Mouse (Mus musculus) hematopoietic stem cell, adult 5-6 weeks (primary cell): ENCODE measurements at regions not wholly inside any gene's neighbourhood (a gene's known extent, or its start where the extent isn't known, plus 50 kb on each side); places are given as distances from the start of the nearest gene placed in this dataset.

Source experiments
- ATAC-seq, 2 experiments: fragments of 125-278 bp in 1 of 2; replicated peaks in 1 of 2; 2 replicates each; pipeline ENCODE4 v1.8.0; 2016 to 2017; ENCODE audit warnings: inconsistent platforms in 2 of 2, mild to moderate bottlenecking in 2 of 2, moderate number of reproducible peaks in 2 of 2, low read depth in 1 of 2, moderate TSS enrichment in 1 of 2; ENCODE audit not compliant: low FRiP score in 2 of 2, poor library complexity in 2 of 2, severe bottlenecking in 2 of 2, insufficient read depth in 1 of 2, low TSS enrichment in 1 of 2

DNA sequence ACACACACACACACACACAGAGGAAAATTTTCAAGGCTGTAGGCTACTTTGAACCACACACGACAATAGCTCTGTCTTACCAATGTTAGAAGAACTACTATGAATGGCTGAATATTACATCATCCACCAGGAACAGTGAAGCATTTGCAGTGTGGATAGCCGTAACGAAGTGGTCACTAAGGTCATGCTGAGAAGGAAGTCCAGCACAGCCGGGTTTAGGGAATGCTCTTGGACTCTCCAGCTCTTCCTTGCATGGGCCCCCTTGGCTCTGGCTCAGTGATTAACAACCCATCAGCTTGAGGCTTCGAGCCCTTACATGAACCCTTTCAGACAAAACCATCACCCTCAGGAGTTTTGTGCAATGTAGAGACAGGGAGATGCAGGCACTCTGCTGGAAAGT lies 245.3 kb downstream of the Adamts20 start:
- ATAC-seq, result no peak

DNA sequence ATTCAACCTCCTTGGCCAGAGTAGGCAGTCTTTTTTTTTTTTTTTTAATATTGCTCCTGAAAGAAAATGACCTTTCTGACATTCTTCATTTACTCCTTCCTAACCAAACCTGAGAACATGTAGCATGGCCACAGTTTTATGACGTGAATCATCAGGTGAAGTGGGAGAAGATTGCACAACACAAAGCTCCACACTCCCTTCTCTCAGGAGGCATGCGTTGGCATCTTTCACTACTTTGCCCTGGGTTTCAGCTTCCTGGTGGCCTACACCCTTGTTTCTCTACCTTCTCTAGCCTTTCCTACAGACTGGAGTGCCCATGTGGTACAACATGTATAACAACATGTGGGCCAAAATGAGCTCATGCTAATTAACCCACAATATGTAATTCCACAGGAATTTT lies 248.5 kb downstream of the Adamts20 start:
- ATAC-seq, result no peak

- peak; percentile 88 to 90 for ATAC-seq
Measured at GRCm38 (mm10) chr15:94214440-94214839, 250.8 kb downstream of the Adamts20 start.

GRCm38 (mm10) chr15:94213393-94213792 lies 251.8 kb downstream of the Adamts20 start:
- ATAC-seq, result peak; percentile 19 to 58; a peak in 1 of 4 replicates

- no peak for ATAC-seq
Measured at GRCm38 (mm10) chr15:94208476-94208875, 256.7 kb downstream of the Adamts20 start.

GRCm38 (mm10) chr15:94206454-94206853 lies 258.8 kb downstream of the Adamts20 start:
- ATAC-seq, result no peak

DNA sequence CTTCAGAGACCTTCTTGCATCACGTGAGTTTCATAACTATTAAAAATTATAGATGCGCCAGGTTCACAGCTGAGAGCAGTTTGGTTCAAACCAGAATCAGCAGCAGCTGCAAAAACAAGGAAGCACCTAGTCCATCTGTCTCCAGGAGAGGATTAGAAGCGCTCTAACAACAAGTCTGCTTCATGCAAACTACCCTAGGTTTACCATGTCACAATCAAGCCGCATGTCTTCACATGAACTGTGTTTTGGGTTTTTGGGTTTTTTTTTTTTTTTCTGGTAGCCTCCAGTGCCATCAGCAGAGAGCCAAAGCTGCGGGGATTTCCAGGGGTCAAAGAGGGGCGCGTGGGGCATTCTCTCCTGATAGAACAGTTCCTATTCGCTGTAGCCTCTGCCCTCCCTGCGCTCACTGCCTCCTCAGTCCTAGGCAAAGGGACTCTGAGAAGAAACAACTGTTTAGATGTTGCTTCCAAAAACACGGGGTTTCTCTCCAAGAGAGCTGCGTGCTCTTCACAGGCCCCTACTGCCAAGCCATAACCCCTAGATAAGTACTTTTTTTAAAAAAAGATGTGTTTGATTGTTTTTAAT lies 259.8 kb downstream of the Adamts20 start:
- no peak for ATAC-seq

GRCm38 (mm10) chr15:94190081-94190488 lies 275.1 kb downstream of the Adamts20 start:
- ATAC-seq, result no peak

DNA sequence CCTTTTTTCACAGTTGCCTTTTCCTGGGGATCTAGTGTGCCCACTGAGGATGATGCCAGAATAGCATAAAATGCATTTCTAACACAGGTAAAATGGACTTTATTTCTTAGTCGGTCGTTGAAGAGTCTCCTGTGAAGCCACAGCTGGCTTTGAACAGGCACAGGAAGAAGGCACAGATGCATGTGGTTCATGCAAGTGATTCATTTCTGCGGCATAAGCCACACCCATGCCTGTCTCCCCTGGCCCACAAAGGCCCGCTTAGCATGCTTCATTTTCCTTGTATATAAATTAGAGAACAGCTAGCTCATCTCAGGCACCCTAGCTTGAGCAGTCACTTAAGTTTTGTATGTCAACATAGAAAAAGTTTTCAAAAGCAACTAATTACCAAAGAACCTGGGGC lies 277.6 kb downstream of the Adamts20 start:
- no peak for ATAC-seq

DNA sequence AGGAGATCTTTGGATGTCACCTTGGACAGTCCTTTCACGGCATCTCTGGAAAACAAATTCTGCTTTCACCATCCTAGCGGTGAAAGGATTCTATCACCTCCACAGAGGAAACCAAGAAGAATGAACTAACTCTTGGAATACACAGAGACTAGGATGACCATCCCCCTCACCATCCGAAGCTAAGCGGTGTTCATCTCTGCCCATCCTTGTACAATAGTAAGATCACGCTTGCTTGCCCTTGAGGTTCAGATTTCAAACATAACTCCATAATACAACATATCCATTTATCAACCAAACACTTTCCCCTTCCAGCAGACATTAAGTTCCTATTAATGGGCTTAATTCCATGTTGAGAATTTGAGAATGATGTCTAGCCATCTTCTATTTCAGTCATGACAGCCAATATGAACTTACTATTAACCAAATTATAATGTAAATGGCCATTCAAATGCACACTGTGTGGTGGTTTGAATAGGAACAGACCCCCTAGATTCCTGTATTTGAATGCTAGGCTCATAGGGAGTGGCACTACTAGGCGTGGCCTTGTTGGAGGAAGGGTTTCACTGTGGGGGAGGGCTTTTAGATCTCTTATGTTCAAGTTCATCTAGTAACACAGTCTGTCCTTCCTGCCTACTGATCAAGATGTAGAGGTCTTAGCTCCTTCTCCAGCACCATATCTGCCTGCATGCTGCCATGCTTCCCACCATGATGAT lies 281.4 kb downstream of the Adamts20 start:
- no peak for ATAC-seq

DNA sequence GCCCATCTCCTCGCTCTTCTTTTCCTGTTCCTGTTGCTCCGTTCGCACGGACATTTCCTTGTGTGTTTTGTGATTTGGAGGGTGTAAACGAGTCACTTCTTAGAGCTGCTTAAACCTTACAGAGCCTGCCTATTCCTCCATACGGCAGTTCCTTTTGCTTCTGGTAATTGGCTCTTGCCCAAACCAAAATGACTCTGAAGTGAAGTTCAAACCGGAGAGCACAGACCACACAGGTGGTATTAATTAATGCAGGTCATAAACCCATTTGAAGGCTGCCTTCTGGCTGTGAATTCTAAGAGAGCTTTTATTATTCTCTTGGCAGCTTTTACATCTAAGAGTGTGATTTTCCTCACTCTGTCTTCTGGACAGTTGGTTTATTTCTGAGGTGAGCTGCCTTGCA lies 291.1 kb downstream of the Adamts20 start:
- peak; percentile 68 to 85 for ATAC-seq

GRCm38 (mm10) chr15:94160806-94161205 lies 304.4 kb downstream of the Adamts20 start:
- no peak for ATAC-seq

DNA sequence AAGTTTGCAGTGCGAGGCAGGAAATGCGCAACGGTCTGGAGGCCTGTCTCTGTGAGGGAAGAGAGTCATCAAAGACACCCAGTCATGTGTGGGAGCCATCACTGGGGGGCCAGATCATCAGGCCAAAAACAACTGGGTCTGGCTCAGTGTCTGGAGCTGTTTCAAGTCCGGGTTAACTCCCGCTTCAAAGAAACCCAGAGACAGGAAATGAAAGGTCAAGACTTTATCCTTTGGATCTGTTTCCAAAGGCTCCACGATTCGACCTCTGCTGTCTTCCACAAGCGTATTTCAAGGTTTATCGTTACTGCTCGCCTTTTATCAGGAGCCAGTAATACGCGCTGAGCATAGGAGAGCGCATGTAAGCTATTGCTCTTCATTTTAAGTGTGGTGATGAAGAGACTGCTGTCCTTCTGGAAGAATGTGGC lies 325.7 kb downstream of the Adamts20 start:
- no peak for ATAC-seq

DNA sequence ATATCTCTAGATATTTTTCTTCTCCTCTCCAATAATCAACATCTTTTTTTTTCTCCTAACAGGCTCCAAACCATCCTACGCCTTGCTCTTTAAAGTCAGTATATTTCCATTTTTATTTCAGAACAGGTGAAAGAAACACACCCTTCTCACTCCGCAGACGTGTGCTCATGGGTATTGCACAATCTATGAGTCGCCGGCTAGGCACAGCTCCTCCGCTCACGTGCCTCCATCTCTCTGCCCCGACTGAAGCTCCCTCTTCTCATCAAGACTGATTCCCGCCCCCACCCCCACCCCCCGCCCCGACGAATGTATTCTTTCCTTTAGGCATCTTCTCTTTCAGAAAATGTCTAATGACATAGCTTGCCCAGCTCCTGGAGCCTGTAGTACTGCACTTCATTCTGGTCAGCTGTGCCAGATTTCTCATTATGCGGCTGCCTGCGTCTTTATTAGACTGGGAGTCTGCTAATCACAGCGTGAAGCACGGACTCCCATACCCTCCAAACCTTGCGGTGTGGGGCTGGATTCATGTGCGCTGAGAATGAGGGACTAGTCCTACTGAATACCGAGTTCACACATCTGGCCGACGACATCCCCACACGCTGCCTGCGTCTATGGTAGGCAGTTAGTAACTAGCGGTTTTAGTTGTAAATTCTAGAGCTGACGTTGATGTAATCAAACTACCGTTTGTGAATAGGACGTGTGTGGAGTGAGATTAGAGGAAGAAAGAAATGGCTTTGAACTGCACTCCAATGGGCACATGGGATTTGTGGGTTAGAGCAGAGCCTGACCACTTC lies 327.9 kb downstream of the Adamts20 start:
- ATAC-seq, result peak; percentile 59 to 64

GRCm38 (mm10) chr15:94112801-94113200 lies 352.4 kb downstream of the Adamts20 start:
- ATAC-seq, result no peak

GRCm38 (mm10) chr15:94107186-94107716 lies 358.0 kb downstream of the Adamts20 start:
- ATAC-seq, result no peak

GRCm38 (mm10) chr15:94090644-94091043 lies 374.6 kb downstream of the Adamts20 start:
- no peak for ATAC-seq

GRCm38 (mm10) chr15:94089856-94090255 lies 375.4 kb downstream of the Adamts20 start:
- ATAC-seq, result no peak
